Mouse (Mus musculus): ENCODE results near the gene Jam3.

- TF ChIP-seq CTCF (IDR thresholded peaks at IDR 0.05; ENCODE audit: extremely low read depth, insufficient read depth, insufficient read length, insufficient replicate concordance) (no peak), POLR2A (IDR thresholded peaks at IDR 0.05; ENCODE audit: low read depth, low read length) (no peak)
These were observed 35.2 kb upstream of the Jam3 start for GRCm38 (mm10) chr9:27190461-27190860.
